ENCODE assay signal across 17 mouse cellular contexts in genomic region chr5:90439157-90439556, GRCm38 (mm10). TPM values are rescaled to one million over a fixed set of nuclear protein-coding genes. Genes with fewer than 3 reads are reported as not detected.
"Had no signal": no experiment of that assay in that cellular context is flagged by ENCODE, and none has a peak within 500 bp of the region (broad histone marks: within the 10 kb centered on the region; RNA-seq: fewer than 3 reads in every experiment).

No protein-coding gene starts in this region.

- H3K9me3 ChIP-seq: limb, embryonic 10.5 days; lung, embryonic 15.5 days; megakaryocyte, embryonic 14.5 days; midbrain, embryonic 12.5 days; neural tube, embryonic 15.5 days had no signal

- ATAC-seq: intestine, postnatal 0 days; midbrain, embryonic 16.5 days had no signal

- H3K4me3 ChIP-seq: layer of hippocampus, adult 2 months; left cerebral cortex, adult 2 months; limb, embryonic 10.5 days; lung, embryonic 15.5 days; megakaryocyte, embryonic 14.5 days; midbrain, embryonic 12.5 days; neural tube, embryonic 15.5 days had no signal

- H3K27ac ChIP-seq: hindbrain, embryonic 14.5 days; layer of hippocampus, adult 2 months; left cerebral cortex, adult 2 months; limb, embryonic 10.5 days; lung, embryonic 15.5 days; macrophage; midbrain, embryonic 12.5 days; neural tube, embryonic 15.5 days had no signal

- H3K9ac ChIP-seq: hindbrain, embryonic 14.5 days; lung, embryonic 15.5 days; midbrain, embryonic 12.5 days; neural tube, embryonic 15.5 days had no signal

- H3K4me2 ChIP-seq: hindbrain, embryonic 14.5 days; lung, embryonic 15.5 days; midbrain, embryonic 12.5 days; neural tube, embryonic 15.5 days had no signal

- H3K36me3 ChIP-seq: limb, embryonic 10.5 days; lung, embryonic 15.5 days; midbrain, embryonic 12.5 days; neural tube, embryonic 15.5 days had no signal

- H3K27me3 ChIP-seq: lung, embryonic 15.5 days; megakaryocyte, embryonic 14.5 days; midbrain, embryonic 12.5 days; neural tube, embryonic 15.5 days had no signal

- DNase-seq: kidney, postnatal 4 days; lung, postnatal 14 days; right cerebral cortex, adult 18-20 months; right cerebral cortex, postnatal 25 days; thymus, postnatal 4 days had no signal

- H3K4me1 ChIP-seq: limb, embryonic 10.5 days; lung, embryonic 15.5 days; megakaryocyte, embryonic 14.5 days; midbrain, embryonic 12.5 days; neural tube, embryonic 15.5 days had no signal

RNA-seq across cellular contexts. Expression of gene Alb, which starts 21.5 kb away (rescaled TPM):
- polyA plus RNA-seq: hindbrain, embryonic 14.5 days; limb, embryonic 10.5 days; macrophage; midbrain, embryonic 12.5 days; midbrain, embryonic 16.5 days; small intestine, adult 2 months had no signal
